Mouse (Mus musculus) megakaryocyte, embryonic 14.5 days (primary cell): Measurements from ENCODE around the gene Gm17387. TPM values are rescaled to one million over a fixed set of nuclear protein-coding genes. Genes with fewer than 3 reads are reported as not detected.

Source experiments
- H3K27me3 ChIP-seq: replicated peaks from 2 replicates; pipeline ENCODE3; 2012; ENCODE audit warnings: inconsistent platforms
- H3K36me3 ChIP-seq: replicated peaks from 2 replicates; pipeline ENCODE3; 2012; ENCODE audit warnings: low read length, inconsistent platforms, mixed read lengths
- H3K4me1 ChIP-seq: 2 replicates; pipeline ENCODE4 v1.6.1; 2012; ENCODE audit warnings: inconsistent platforms
- H3K4me3 ChIP-seq: replicated peaks from 2 replicates; pipeline ENCODE3; 2012; ENCODE audit warnings: moderate library complexity, mild to moderate bottlenecking, inconsistent platforms
- H3K9me3 ChIP-seq: 2 replicates; pipeline ENCODE4 v1.6.1; 2012; ENCODE audit warnings: inconsistent platforms
- FLI1 ChIP-seq: IDR thresholded peaks from 2 replicates; pipeline ENCODE4 v1.6.1; 2012; ENCODE audit warnings: low read length, inconsistent platforms, mixed read lengths
- GATA1 ChIP-seq: IDR thresholded peaks from 3 replicates; pipeline ENCODE4 v1.6.1; 2012; ENCODE audit warnings: mixed read lengths, low read length, inconsistent platforms, borderline replicate concordance
- polyA plus RNA-seq: library from polyadenylated mRNA; stranded (reverse); fragments of >175 nt; gene quantifications from 2 replicates; pipeline ENCODE4 v1.2.3, GENCODE M21; 2012; ENCODE audit warnings: low replicate concordance; ENCODE audit not compliant: insufficient read depth

The Gm17387 gene
- polyA plus RNA-seq, 1 experiment: not detected

DNA sequence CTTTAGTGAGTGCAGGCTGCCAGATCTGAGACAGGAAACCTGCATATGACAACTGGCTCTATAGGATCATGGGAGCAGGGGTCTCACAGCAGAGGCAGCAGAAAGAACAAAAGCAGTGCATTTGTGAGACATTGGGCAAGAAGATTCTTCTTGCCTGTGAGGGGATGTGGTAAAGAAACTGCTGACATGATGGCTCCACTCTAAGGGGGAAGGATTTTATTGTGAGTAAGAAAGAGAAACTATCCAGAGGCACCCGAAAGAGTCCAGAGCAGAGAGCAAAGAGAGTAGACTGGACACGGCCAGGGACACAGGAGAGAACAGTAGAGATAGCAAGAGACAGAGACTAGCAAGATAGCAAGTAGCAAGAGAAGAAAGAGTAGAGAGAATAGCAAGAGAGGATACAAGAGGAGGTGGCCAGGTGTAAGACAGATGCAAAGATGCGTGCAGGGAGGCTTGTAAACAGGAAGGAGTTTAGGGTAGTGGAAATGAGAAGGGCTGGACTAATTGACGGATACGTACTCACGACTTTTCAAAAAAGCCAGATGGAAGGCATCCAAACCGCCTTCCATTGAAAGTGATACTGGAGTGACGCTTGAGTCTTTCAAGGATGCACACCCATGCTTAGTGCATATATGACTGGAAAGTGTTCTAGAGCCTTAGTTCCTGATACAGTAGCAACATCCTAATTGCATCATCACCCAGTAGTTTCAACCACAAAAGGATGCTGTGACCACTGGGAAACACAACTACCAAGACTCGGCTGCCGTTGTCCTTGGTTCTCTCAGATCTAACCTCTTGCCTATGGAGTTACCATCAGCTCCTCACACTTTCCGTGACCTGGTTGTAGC, 29.9 kb upstream of the Gm17387 start:
- Histone ChIP-seq H3K4me3 (peak overlapping the region; percentile 70), H3K27me3 (no peaks in the 10 kb centered on the region), H3K4me1 (peaks cover 46% of the 10 kb centered on the region), H3K36me3 (no peaks in the 10 kb centered on the region), H3K9me3 (peaks cover 6% of the 10 kb centered on the region; the same call in 1 of the 2 replicates)
- TF ChIP-seq FLI1 (no peak), GATA1 (no peak)

DNA sequence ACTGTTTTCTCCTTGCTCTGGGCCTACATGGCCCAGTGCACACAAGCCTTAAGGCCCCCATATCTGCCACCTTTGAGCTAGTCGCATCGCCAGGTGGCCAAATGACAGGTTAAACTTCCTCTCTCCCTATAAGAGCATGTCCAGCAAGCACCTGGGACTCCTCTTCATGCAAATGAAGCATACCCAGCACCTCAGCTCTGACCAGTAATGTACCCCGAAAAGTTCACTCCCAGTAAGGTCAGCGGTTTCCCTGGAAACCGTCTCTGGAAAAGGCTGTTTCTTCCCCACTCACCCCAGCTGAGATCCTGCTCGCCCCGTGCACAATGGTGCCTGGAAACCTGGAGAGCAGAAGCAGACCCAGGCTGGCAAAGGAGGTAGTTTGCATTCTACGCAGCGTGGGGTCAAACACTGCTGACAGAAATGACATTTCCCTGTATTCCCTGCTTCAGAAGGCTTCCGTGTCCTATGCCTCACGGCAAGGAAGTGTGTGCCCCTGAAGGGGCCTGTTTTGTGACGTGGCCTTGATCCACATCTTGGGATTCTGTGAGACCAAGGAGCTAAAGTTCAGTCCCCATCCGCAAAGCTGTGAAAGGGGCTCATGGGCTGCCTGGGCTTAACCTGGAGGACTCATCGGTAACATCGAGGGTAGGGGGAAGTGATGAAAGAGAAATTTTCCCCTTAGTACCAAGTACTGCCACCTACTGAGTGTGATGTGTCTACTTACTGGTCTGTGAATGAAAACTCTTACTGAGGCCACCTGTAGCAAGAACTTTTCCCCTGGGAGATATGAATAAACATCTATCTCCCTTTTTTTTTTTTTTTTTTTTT, 27.8 kb upstream of the Gm17387 start:
- peaks cover 3% of the 10 kb centered on the region for H3K36me3 ChIP-seq
- peaks cover 6% of the 10 kb centered on the region; the same call in 1 of the 2 replicates for H3K9me3 ChIP-seq
- H3K4me1 ChIP-seq: peaks cover 42% of the 10 kb centered on the region
- no peaks in the 10 kb centered on the region for H3K27me3 ChIP-seq
- no peak for TF ChIP-seq GATA1
- no peak for TF ChIP-seq FLI1
- H3K4me3 ChIP-seq: no peak overlapping the region

DNA sequence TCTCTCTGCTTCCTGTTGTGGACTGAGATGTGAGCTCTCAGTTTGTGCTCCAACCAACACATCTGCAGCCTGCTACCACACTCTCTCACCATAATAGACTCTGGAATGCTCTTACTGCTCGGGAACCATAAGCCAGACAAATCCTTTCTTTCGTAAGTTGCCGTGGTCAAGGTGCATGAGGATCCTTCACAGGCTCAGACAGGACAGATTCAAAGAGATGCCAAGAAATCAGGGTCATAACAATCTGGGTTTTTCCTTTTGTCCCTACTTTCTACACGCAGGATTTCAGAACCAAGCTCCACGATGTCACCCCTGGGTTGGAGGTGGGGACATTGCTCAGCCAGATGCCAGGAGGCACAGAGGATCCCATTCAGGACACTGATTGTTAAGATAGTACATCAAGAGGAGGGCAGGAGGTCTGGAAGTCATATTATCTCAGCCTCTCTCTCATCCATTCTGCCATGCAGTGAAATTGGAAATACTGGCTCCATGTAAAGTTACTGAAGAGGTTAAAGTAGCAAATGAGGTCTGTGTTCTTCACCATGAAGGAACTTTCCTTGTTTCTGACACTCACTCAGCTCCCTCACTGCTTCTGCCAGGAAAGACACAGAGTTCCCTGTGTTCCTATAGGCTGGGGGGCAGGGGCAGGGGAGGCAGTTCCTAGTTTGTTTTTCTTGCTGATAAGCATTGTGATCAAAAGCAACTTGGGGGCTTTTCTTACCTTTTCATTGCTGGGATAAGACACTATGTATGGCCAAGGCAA, 25.5 kb upstream of the Gm17387 start:
- H3K9me3 ChIP-seq: peaks cover 6% of the 10 kb centered on the region; the same call in 1 of the 2 replicates
- no peak for TF ChIP-seq FLI1
- TF ChIP-seq GATA1: no peak
- H3K4me1 ChIP-seq: peaks cover 52% of the 10 kb centered on the region
- H3K36me3 ChIP-seq: peaks cover 3% of the 10 kb centered on the region
- no peak overlapping the region for H3K4me3 ChIP-seq
- H3K27me3 ChIP-seq: no peaks in the 10 kb centered on the region

DNA sequence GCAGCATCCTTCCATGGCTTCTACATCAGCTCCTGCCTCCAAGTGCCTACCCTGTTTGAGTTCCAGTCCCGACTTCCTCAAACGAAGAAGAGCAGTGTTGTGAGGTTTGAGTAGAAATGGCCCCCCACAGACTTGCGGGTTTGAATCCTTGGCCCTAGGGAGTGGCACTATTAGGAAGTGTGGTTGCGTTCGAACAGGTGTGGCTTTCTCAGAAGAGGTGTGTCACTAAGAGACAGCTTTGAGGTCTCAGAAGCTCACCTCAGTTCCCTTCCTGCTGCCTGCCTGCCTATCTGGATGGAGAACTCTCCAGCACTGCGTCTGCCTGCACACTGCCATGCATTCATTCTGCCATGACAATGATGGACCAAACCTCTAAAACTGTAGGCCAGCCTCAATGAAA, 22.5 kb upstream of the Gm17387 start:
- Histone ChIP-seq H3K4me1 (peaks cover 60% of the 10 kb centered on the region), H3K27me3 (no peaks in the 10 kb centered on the region), H3K9me3 (peaks cover 6% of the 10 kb centered on the region; the same call in 1 of the 2 replicates), H3K4me3 (no peak overlapping the region), H3K36me3 (peaks cover 10% of the 10 kb centered on the region)
- no peak for TF ChIP-seq GATA1
- no peak for TF ChIP-seq FLI1

DNA sequence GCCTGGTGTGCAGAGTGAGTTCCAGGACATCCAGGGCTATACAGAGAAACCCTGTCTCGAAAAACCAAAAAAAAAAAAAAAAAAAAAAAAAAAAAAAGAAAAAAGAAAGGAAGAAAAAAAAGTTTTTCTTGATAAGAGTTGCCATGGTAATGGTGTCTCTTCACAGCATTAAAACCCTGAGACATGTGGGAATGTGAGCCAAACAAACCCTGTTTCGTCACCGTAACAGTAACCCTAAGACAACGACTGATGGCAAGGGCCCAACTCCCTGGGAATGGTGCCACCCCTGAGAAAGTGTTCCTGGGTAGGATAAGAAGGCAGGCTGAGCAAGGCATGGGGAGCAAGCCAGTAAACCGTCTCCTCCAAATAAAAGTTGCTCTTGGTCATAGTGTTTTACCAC, 22.0 kb upstream of the Gm17387 start:
- H3K4me3 ChIP-seq: no peak overlapping the region
- TF ChIP-seq FLI1 (no peak), GATA1 (no peak)
- H3K27me3 ChIP-seq: no peaks in the 10 kb centered on the region
- peaks cover 10% of the 10 kb centered on the region for H3K36me3 ChIP-seq
- peaks cover 64% of the 10 kb centered on the region for H3K4me1 ChIP-seq
- peaks cover 6% of the 10 kb centered on the region; the same call in 1 of the 2 replicates for H3K9me3 ChIP-seq

DNA sequence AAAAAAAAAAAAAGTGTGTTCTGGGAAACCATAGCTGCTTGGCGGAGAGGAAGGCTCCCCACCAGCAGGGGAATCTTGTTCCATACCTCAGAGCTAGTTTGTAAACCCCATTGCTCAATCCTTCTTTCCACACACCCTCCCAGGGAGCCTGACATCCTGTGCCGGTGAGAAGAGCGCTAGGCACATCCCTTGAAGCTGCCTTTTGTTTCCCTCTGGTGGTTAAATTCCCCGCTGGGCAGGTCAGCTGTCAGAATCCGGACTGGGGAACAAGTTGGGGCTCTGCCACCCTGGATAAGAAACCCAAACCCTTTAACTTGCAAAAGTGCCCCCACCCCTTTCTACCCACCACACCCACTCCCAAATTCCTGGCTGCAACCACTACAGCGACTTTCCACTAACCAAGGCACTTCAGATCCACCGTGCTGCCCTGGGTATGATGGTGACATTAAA, 20.6 kb upstream of the Gm17387 start:
- no peak for TF ChIP-seq GATA1
- Histone ChIP-seq H3K9me3 (0 out of 2 replicates have a peak, but pooled peaks cover 3% of the 10 kb centered on the region), H3K36me3 (peaks cover 10% of the 10 kb centered on the region)

DNA sequence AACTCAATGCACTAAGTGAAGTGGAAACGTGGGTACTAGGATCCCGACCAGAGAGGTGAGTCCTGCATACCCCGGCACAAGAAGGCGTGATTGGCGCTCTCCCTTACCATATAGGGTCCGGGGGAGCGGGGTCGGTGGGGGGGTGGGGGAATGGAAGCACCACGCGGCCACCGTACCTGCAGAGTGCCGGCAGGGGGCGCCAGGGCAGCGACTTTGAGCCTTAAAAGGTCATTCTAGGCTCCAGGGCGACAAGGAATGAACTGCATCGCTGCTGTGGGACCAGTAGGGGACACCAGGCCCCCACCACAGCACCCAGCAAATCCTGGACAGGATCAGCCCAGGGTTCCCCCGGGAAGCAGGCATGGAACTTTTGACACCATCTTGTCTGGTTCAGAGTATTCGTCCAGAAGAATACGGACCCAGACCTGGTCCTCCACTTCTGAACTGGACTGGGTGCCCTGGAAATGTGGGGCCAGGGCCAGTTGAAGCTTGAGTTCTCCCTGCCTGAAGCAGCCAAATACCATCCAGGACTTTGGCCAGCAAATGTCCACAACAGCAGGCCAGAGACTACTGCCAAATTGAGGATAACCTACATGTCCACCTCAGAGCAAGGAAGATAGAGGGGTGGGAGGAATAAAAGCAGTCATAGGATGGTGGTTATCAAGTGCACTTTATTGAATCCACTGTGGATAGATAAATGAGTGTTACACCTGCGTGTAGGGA, 19.8 kb upstream of the Gm17387 start:
- H3K9me3 ChIP-seq: 0 out of 2 replicates have a peak, but pooled peaks cover under 1% of the 10 kb centered on the region
- H3K27me3 ChIP-seq: no peaks in the 10 kb centered on the region
- H3K4me1 ChIP-seq: peaks cover 76% of the 10 kb centered on the region
- H3K4me3 ChIP-seq: peak overlapping the region; percentile 94
- TF ChIP-seq FLI1 (no peak), GATA1 (no peak)
- H3K36me3 ChIP-seq: peaks cover 11% of the 10 kb centered on the region

More for the DNA sequence above, 20.6 kb upstream of the Gm17387 start:
- Histone ChIP-seq H3K4me3 (peak overlapping the region; percentile 94), H3K27me3 (no peaks in the 10 kb centered on the region), H3K4me1 (peaks cover 76% of the 10 kb centered on the region)

DNA sequence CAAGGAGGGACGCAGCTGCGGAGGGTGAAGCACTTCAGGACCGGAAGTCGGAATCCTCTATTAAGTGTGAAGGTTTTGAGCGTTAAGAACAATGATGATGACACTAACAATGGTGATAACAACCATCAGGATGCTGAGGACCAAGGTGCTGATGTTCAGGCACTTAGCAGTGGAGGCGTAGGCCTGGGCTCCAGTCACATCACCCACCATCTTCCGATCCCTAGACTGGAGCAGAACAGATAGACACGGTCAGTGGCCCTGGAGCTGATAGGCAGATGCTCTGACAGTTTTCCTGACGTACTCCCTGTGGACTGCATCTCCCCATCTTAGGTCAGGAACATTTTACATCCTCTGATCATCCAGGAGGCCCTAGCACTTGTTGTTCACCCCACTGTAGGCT, 19.3 kb upstream of the Gm17387 start:
- Histone ChIP-seq H3K36me3 (peaks cover 16% of the 10 kb centered on the region), H3K27me3 (no peaks in the 10 kb centered on the region), H3K4me3 (peak overlapping the region; percentile 94), H3K9me3 (peaks cover 6% of the 10 kb centered on the region), H3K4me1 (peaks cover 76% of the 10 kb centered on the region)
- TF ChIP-seq GATA1 (no peak), FLI1 (no peak)

DNA sequence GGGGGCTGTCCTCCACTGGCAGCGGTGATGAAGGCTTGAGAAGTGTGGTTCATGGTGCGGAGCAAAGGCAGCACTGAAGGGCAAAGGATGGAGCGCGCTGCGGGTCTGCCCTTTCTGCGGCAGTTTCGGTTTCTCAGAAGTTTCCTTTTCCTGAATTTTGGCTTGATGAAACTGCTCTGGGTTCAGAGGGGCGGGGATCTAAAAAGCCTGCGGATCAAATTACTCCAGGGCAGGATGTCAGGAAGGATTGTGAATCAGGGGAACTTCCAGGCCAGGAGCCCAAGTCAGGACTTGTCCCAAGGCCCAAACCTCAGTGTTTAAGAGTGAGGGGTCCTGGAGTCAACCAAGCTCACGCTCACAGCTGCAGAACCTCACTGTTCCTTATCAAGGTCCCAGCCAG, 18.3 kb upstream of the Gm17387 start, which contains the start of gene Ifitm3:
TSS of gene Ifitm3 (minus strand) at position 178 of the 400 bp plus-strand sequence.
- H3K4me1 ChIP-seq: peaks cover 80% of the 10 kb centered on the region
- H3K27me3 ChIP-seq: no peaks in the 10 kb centered on the region
- H3K4me3 ChIP-seq: peak within 1 kb of the TSS; percentile 94
- H3K9me3 ChIP-seq: peaks cover 9% of the 10 kb centered on the region
- H3K36me3 ChIP-seq: peaks cover 18% of the 10 kb centered on the region
- no peak for TF ChIP-seq FLI1
- no peak for TF ChIP-seq GATA1
